Mouse (Mus musculus): Measurements from ENCODE around the gene Lifr.

Gene Lifr

DNA sequence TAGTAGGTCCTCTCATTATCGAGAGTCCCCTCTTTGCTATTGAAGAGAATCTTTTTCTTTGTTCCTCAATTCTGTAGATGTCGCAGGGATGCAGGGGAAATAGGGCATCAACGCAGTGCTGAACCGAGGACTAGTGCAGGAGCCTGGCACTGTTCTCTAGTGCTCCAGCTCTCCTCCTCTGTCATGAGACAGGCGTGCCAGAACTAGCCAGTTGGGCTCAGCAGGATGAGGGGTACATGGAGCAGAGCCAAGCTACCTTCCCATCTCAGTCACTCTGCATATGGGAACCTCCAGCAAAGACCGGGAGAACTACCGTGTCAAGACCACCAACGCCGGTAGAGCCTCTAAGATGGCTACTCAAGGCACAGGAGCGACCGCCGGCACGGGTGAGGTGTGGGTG lies 114.5 kb downstream of the Lifr start:
- peak; percentile 82 to 90 for DNase-seq

DNA sequence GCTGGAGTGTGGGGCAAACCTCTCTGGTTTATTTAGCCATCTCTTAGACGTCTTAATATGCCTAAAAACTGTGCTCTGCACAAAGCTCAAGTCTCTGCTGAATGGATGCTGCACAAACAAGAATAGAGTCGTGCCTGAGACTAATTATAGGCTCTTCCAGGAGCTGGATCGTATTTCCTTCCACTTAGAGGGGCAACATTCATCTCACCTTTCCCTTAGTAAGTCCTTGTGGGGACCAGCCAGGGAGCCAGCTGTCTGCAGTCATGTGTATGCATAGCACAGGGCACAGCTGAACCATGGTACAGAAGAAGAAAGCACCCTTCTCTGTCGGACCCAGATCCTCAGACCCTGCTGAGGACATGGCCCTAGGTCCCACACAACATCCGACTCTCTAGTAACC lies 115.7 kb downstream of the Lifr start:
- no peak for DNase-seq

DNA sequence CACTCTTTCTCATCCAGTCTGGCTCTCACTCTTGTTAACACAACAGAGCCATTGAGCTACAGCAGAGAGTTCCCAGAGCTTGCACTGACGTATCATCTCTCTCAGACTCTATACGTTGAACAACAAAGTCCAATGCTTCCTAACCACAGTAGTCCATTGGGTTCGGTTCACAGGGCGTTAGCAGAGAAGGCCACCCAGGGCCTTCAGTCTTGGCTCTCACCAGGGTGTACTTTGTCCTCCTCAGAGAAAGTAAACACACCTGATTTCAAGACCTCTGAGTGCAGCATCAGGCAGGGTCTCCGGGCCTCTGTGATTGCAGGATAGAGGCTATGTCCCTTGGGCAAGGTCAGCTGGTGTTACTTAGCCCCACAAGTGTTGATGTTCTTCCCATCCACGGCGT lies 116.9 kb downstream of the Lifr start:
- DNase-seq = no peak

DNA sequence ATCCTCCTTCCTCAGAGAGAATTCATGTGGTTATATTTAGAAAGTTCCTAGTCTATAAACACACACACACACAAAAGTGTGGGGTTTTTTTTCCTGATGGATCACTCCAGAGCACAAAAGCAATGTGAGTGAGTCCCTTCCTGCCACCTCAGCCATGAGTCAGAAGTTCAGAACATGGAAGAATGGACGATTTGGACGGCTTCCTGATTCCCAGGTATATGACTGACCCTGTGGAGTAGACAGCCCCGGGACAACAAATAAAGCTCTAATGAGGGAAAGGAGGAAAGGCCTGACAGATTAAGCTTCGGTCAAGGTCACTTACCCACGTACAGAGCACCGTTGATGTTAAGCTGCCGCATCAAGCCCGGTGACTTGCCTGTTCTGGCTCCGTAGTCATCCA lies 117.8 kb downstream of the Lifr start:
- DNase-seq = peak; percentile 23 to 36

DNA sequence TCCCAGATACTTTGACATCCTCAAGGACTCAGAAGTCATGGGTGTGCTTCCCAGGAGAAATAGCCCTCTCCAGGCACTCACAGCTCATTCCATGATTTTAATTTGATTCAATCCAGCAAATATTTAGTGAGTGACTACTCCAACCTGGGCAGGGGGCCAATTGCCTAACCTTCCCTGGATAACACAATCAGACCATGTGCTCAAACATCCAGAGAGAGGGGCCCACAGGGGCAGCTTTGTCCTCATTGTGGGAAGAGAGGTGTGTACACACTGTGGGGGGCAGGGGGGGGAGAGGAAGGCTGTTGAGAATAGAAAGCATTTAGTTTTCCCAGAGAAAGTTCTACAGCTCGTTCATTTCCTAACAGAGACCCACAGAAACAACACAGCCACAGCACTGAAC lies 123.3 kb downstream of the Lifr start:
- DNase-seq = peak; percentile 42 to 49

DNA sequence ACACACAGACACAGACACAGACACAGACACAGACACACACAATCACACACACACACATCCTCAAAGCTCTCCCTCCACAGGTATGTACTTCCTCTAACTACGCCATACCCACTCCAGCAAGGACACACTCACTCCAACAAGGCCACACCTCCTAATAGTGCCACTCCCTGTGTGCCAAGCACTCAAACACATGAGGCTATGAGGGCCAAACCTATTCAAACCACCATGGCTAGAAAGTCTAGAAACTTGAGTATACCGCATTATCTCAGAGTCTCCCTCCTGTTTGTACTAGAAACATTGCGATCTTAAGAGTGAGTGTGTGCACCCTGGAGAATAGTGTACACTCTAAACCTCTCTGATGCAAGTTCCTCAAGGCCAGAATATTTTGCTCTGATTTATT lies 125.4 kb downstream of the Lifr start:
- no peak for DNase-seq

DNA sequence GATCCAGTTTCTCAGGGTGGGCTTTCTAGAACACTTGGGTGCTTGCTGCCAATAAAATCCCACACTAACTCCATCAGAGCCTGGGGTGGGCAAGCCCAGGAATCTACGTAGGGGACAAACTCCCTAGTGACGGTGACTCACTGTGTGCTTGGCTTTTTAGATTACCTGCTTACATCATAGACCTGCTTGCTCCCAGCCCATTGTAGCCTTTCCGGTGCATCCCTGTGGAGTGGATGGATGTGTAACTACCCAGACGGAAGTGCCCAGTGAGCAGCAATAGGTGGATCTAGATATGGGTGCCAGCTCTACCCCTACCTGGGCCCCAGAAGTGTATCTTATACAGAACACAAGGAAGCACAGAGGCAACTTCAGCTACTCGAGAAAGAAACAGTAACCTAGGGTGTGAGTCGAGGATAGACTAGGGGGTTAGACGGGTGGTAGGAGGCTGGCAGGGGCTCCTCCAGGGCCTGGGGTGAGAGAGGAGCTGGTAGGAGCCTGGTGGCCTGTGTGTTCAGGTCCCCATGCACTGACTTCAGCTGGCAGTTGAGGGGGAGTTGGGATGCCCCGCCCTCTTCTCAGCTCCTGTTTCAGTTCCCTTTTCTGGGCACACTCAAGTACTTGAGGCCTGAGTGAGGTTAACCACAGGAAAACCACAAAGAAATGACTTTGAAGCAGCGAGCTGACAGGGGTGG lies 126.3 kb downstream of the Lifr start:
- DNase-seq = no peak

DNA sequence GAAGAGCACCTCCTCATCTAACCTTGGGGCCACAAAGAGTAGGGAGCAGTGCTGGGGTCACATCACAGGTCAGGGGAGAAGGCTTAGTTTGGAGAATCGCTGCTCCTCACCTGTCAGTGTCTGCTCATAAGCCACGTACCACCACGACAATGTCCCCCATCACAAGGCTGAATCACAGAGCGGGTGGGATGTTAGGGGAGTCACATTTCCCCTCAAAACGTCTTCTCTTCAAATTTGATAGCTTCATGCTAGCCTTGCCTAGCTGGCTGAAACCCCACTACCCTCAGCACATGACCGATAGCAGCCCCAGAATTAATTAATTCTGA lies 126.8 kb downstream of the Lifr start:
- DNase-seq = no peak

DNA sequence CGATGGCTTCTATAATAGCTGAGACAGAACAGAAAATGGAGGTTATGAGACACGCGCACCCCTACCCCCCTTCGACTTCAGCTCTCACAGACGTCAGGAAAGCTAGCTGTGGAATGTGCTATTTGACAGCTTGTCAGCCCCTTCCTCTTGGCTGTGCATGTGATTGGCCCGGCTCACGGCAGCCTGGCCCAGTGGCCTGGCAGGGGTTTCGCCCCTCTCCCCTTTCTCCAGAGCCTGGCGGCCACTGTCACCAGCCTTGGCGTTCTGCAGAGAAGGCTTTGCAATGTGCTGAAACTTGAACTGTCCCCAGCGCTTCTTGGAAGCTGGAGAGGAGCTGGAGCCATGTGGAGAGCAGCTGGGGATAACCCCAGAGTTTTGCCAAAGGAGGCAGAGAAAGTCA lies 132.4 kb downstream of the Lifr start:
- DNase-seq = peak; percentile 54 to 73

DNA sequence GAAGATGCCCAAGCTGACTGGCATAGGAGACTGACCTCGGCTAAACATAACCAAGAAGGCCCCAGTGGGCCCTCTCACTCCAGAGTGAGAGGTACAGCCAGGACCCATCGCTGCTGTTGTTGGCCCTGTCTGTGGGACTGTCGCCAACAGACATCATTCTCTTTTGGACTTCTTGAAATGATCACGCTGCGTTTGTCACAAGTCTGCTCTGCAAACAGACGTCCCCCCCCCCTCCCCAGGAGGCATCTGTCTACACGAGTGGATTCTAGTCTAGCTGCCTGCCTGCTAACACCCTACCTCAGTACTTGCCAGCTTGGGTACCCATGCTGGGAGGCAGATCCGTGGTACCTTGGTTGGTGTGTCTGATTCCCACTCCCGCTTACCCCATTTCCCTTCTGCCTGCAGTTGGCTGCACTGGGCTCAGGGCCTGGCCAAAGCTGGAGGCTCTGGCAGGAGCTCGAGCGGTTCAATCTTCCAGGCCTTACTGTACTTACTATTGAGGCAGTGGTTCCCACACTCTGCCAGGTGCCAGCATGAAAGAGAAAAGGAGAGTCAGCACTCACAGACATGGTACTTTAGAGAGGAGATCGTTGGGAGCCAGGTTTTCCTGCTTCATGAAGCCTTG lies 133.8 kb downstream of the Lifr start:
- peak; percentile 58 to 76 for DNase-seq

DNA sequence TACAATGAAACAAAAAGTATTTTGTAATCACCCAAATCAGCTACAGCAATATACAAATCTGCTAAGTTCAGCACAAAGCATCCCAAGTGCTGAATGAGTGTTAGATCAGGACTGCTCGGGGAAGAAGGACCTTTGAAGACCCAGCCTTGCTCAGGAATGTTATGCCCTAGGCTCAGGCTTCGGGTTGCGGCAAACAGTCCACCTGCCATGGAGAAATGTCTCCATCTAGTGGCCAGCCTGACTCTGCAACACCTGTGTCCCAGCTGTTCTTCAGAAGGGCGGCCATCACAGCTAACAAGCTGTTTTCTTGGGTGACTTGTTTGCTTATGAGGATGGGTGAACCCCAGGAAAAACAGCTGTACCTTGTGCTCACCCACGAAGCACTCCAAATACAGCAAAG lies 135.8 kb downstream of the Lifr start:
- DNase-seq = peak; percentile 91 to 93

DNA sequence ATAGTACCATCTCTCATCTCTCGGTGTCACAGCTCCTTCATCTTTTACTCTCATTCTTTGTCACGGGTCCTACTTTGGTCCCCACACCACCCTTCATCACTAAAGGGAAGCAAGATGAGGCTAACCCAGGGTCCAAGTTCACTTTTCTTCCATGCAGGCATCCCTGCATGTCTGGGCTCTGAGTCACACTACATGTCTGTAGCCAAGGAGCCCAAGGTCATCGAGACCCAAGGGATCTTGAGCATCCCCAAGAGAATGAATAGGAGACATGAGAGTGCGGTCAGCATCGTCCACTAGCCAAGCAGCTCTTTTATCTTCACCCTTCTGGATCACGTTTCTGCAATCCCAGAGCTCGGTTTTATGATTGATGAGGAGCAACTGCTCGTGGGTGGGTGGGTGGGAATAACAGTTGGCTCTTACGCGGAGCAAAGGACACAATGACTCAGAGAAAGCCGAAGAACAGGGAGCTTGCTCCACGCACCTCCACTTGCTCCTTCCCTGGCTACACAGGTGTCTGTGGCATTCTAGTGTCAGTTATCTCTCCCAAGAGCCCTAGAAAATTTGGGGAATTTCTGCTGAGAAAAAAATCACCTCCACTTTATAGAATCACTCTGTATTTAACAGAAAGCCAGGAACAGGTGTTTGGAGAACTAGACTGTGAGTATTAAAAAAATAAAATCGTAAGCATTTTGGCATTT lies 143.1 kb downstream of the Lifr start:
- no peak for DNase-seq

DNA sequence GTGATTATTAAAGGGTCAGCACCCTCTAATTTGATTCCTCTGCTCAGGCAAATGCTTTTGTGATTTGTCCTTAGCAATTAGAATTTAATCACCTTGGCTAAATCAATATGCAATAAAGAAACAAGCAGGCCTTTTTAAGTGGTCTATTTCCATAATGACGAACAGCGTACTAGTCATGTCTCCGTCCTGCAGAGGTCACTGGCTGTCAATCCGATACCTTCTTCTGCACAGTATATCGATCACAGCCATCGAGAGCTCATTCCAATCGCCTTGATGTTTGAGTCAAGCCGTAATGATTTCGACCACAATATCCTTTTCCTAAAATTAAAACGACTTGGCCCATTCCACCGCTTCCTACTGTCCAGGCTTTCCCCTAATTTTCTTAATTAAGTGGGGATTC lies 149.5 kb downstream of the Lifr start:
- no peak for DNase-seq

DNA sequence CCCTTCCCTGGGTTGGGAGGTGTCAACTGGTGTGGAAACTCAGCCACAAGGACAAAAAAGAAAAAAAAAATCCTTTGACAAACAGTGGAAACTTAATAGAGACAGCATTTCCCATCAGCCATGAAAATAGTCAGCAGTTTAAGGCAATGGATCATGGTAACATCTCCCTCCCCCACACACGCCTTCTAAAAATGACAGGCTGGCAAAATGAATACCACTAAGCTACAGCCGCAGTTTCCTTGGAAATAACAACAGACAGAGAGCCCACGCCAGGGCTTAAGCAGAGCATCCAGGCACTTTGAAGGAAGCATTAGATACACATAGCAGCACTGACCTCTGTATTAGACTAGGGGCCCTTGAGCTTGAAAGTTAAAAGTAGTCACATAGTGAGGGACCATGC lies 150.5 kb downstream of the Lifr start:
- no peak for DNase-seq

DNA sequence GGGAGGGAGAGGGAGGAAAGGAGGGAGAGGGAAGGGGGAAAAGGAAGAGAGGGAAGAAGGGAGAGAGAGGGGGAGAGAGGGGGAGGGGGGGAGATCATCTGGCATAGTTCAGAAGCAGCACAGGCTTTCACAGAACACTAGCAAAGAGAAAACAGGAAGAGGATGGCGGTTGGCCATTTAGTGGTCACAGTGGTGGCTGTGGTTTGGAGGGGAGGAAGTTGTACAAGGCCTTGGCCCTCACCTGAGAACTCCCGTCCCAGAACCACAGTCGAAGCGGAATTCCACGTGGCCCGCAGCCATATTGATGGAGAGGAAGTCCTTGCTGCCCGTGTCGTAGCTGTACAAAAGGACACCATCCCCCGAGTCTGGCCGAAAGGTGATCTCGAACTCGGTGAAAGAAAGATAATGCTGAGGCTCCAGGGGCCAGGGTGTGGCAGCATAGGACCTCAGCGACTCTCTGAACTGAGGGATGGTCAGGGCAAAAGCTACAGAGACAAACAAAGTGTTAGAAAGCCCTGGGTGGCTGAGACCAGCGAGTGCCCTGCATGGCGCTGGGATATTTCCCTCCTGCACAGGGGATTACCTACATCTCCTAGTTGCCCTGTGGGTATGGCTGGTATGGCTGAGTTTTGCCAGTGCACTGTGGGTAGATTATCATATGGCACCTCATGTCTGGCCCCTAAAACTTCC lies 151.9 kb downstream of the Lifr start:
- DNase-seq = no peak
